Mouse (Mus musculus): ENCODE measurements at regions not wholly inside any gene's neighbourhood (a gene's known extent, or its start where the extent isn't known, plus 50 kb on each side); places are given as distances from the start of the nearest gene placed in this dataset.

DNA sequence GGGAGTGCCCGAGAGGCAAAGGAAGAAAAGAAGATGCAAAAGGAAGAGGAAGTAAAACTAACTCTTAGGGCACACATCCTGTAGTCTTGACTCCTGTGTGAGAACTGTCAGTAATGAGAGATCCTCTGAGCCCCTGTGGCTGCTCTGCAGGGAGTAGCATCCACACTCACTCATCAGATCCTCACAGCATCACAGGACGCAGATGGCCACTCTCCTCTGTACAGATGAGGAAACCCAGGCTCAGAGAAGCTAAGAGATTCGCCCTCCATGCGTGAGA is 117.0 kb upstream of the Habp2 start:
- in situ Hi-C loops (cut with MboI; ENCODE audit: unreplicated experiment in 2 of 2): no loop called here

DNA sequence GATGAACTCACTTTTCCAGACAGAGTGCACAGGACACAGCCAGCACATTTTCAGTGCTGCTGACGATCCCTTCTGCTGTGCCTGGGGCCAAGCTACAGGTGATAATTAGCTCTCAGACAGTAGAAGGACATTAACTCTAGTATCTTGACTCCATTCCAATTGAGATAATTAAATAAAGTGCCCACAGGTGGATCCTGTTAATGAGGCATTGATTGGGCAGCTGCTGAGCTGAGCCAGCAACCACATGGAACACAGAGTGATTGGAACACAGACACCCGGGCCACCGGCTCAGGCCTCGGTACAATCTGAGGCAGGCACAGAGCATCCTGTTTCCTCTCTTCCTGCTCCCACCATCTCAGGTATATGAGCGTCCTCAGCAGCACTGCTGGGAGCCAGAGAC is 114.5 kb upstream of the Habp2 start:
- in situ Hi-C loops (cut with MboI; ENCODE audit: unreplicated experiment in 2 of 2): no loop called here

DNA sequence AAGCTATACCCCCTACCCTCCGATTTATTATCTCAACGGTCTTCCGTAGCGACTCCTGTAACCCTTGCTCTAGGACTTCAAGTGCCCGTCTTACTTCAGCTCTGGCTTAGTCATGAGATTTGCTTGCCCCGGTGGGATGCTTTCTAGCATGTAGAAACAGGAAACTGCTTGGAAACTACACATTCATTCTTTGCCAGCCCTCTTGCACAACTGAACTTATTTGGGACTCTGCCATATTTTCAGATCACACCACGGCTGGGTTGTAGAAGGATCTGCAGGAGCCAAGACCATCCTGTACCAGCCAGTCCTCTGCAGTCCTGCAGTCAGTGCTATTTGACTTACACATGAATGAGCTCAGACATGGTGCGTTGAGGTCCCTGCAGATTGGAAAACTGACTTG is 110.9 kb upstream of the Habp2 start:
- in situ Hi-C loops (cut with MboI; ENCODE audit: unreplicated experiment in 2 of 2): no loop called here

DNA sequence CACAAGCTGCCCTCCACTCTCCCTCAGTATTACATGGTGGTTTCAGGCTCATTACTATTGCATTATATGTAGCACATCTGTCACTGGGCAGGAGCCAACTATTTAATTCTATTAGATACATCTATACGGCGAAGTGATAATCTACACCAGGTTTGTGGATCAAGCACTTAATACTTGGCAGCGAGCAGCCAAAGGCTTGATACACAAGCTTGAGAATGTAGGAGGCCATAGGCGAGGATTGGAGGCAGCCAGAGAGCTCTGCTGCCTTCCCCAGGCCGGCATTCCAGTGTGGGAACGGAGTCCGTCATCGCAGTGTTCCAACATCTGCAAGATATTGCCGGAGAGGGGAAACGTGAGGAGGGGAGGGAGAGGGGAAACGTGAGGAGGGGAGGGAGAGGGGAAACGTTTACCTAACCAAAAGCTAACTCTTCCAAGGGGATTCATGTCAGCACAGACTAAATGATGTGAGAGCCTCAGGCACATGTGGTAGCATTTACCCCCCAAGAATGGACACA is 109.6 kb upstream of the Habp2 start:
- in situ Hi-C loops (cut with MboI; ENCODE audit: unreplicated experiment in 2 of 2): no loop called here

DNA sequence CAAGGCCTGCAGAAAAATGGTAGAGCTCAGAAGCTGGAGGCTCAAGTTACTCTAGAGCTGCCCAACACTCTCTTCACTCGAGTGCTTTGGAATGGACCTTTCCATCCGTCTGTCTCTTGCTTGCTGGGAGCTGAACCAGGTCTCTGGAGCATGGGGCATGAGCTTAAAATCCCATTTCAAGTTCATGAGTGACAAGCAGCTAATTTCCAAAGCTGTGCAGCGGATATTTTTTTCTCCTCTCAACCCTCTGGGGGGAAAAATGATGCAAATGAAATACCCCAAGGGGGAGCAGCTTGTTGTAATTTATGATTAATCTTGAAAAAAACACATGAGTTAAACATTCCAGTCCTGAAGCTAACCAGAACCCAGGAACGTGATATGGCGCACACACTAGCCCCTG is 101.2 kb upstream of the Habp2 start:
- in situ Hi-C loops (cut with MboI; ENCODE audit: unreplicated experiment in 2 of 2): no loop called here

DNA sequence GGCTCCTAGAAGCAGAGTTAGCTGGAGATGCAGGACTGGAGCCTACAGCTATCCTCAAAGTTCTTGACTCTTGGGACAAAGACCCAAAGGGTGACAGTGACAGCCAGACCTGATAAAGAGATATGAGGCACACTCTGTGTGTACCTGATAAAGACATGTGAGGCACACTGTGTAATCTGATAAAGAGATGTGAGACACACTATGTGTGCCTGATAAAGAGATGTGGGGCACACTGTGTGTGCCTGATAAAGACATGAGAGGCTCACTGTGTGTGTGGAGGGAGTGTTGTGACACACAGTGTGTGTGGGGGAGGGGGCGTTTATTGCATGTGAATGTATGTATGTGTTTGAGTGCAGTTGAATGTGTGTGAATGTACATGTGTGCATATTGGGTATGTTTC is 97.8 kb upstream of the Habp2 start:
- in situ Hi-C loops (cut with MboI; ENCODE audit: unreplicated experiment in 2 of 2): no loop called here

DNA sequence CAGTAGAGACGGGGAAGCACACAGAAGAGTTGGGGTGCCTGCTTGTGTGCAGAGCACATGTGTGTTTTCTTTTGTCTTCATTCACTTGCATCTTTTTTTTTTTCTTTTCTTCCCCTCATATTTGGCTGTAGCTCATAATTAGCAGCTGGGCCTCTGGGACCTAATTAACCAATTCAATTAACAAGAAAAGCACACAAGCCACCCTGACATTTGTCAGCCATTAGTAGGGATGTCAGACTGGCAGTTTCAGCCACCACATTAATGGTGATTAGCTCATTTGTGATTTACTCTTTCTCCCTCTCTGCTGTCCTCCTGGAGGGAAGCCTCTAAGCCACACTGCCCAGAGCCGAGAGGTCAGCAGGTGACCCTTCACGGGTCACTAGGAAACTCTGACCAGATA is 96.7 kb upstream of the Habp2 start:
- in situ Hi-C loops (cut with MboI; ENCODE audit: unreplicated experiment in 2 of 2): no loop called here

DNA sequence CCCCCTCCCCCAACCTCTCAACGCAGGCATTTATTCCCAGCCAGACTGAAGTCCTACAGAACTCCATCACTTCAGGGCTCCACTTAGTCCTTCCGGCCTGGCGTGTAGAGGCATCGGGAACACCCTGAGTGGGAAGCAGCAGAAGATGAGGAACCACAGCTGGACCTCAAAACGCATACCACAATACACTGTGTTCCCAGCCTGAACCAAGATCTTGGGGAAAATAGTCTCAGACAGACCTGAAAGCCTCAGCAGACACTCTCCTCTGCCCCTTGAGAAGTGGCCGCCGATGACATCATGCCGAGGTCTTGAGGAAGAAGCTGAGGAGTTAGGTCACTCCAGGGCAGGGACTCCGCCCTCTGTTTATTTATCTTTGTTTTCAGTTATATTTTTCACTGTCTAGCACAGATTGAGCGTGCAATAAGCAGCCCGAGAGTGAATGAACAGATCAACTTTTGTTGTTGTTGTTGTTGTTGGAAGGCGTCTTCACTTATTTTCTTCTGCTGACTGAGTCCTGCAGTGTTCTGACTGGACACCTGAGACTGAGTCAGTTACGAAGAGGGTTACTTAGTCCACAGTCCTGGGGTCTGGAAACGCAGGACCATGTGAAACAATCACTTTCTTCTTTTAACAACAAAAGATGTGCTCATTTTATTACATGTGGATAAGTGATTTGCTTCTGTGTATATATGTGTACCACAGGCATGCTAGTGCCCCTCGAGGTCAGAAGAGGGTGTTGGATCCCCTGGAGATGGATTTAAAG is 88.3 kb upstream of the Habp2 start:
- in situ Hi-C loops (cut with MboI; ENCODE audit: unreplicated experiment in 2 of 2): loop anchor here (5.0 kb wide), 2 partner anchors 781 to 786 kb away; no protein-coding TSS in a partner anchor

DNA sequence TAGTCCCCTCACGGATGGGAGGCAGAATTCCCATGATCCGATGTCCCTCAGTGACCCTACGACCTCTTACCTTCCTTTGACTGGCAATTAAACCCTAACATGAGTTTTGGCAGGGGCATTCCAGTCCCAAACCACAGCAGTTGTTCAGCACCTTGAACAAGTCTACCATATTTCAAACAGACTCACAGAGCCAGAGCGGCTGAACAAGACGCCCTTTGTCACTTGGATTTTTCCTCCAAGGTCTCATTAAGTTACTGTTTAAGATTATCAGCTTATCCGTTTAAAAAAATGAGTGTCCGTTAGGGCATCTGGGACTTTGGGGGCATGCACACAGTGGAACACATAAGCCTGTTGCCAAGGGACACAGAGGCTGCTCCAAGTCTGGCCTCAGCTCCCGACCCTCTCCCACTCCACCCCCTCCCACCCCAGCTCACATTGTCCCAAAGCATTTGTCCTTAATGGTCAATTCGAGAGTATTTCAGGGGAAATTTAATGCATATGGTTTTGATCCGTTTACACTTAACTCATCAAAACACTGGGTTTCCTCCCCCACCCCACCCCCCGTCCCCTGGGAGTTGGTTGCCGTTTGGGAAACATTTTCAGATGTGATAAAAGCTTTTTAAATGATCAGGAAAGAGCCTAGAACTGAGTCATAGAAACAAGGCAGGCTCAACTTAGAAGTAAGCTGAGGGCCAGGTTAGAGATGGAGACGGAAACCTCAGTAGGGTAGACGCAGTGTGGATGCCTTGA is 87.4 kb upstream of the Habp2 start:
- in situ Hi-C loops (cut with MboI; ENCODE audit: unreplicated experiment in 2 of 2): loop anchor here (5.0 to 25.0 kb wide), 6 partner anchors 332 to 987 kb away; no protein-coding TSS in a partner anchor

DNA sequence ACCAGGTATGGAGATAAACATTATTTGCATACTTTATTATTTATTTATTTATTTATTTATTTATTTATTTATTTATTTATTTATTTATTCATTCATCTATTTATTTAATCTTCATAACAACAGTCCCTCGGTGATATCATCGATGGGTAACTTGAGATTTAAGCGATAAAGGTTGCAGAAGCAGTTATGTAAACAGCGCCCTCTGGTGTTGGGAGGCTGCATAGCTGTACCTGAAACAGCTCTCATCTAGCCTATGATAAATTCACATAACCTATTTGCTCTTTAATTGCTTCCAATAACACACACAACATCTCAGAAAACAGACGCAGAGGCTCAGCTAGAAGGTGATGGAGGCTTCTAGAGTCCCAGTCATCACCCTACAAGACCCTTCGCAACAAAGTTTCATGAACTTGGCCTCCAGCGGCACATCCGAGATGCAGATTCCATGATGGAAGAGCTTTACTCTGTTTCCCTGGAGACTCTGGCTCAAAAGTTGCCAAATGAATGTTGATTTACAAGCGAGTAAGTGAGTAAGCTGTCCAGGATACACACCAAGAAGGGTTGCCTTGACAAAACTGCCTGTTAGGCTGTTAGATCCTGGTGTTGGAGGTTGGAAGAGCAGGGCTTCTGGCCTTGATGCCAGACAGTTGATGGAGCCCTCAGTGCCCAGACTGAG is 85.8 kb upstream of the Habp2 start:
- in situ Hi-C loops (cut with MboI; ENCODE audit: unreplicated experiment in 2 of 2): loop anchor here (5.0 to 25.0 kb wide), 4 partner anchors 334 to 989 kb away; no protein-coding TSS in a partner anchor

DNA sequence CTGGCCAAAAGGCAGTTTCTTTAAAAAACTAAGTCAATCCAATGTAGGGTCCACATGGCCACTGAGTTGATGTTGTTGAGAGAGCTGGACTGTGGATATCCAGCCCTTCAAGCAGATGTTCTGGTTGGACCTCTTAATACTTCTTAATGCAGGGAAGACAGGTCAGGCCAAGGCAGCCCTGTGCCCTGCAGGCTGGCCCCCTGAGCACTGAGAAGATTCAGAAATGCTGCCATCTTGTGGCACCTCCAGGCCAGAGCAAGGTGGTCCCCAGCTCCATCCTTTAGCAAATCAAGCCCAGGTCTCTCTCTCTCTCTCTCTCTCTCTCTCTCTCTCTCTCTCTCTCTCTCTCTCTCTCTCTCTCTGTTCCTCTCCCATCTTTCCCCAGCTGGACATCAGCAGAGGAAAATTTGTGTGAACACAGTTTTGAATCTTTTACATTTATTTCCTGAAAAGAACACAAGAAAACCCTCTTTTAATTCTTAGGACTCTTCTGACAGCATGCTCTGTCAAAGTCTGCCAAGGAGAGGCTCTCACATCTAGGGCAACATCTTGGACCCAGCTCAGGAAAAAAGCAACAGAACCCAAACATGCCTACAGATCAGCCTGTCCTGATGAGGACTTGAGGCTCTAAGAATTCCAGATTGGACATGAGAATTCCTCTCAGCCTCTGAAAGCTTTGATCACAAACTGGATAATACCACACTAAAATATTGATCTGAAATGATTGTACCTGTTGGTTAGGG is 85.0 kb upstream of the Habp2 start:
- in situ Hi-C loops (cut with MboI; ENCODE audit: unreplicated experiment in 2 of 2): loop anchor here (5.0 to 25.0 kb wide), 4 partner anchors 335 to 990 kb away; no protein-coding TSS in a partner anchor

DNA sequence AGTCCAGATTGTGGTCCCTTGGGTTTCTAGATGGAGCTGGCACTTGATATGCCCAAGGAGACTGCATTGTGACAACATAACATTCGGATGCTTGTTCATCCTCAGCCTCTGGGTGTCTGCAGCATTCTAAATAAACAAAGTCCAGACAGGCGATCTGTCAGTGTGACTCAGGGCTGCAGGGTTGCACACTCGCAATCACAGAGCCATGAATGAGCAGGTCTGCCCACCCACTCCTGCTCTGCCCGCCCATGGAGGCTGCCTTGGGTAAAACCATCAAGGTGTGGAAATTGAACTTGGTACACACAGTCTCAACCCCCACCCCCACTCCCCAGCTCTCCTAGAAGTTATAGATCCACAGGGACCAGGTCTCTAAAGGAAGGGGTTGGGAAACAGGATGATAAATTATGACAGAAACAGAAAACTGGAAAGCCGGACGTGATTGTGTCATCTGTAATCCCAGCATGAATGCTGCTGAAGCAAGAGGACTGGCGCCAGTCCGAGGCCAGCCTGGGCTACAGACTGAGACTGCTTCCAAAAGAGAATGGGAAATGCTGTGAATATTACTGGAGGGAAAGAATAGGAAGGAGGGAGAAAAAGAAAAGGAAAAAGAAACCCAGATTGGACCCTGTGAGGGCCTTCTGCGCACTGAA is 84.3 kb upstream of the Habp2 start:
- in situ Hi-C loops (cut with MboI; ENCODE audit: unreplicated experiment in 2 of 2): loop anchor here (5.0 to 25.0 kb wide), 4 partner anchors 335 to 990 kb away; no protein-coding TSS in a partner anchor

DNA sequence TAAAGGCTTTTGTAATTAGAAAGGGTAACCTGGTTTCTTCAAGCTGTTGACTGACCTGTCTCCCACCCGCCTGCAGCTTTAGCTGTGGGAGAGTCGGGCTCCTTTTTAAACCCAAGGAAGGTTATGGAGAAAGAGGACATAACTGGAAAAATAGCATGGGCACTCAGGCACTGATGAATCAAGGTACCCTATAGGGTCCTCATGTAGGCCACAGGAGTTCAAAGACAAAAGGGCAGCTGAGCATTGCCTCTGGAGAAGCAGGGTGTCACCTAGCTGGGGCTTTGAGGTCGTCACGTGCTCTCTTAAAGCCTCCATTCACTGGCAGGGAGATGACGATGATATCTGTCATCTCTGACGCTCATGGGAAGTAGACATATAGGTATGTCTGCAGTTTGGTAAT is 68.4 kb upstream of the Habp2 start:
- in situ Hi-C loops (cut with MboI; ENCODE audit: unreplicated experiment in 2 of 2): loop anchor here in 1 of 2 experiments (25.0 kb wide), 1 partner anchor 1006 kb away; no protein-coding TSS in a partner anchor

DNA sequence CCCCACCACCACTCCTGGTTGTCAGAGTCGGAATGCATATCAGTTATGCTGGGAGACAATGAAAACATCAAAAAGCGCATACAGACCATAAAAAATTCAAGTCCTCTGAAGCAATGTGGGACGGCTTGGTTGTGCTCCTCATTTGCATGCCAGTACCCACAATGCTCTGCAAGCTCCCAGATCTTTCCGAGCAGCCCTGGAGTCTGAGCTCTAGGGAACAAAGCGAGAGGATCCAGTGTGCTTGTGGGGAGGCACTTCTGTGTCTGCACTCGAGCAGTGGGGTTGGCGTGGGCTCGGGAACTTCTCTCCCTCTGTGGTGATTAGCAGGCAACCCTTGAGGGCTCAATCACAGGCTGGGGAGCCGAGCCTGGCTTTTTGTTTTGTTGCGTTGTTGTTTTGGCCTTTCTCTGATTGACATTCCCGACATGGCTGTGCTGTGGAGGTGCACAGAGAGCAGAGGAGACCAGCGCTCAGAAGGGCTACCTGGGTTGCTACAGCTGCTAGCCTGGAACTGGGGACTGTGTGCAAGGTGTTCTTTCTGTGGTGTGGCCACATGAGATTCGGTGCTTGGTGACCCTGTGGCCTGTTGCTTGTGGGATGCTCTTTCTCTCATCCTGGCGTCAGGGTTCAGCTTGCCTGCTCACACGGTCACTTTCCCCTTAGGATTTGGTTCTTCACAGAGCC is 66.1 kb upstream of the Habp2 start:
- in situ Hi-C loops (cut with MboI; ENCODE audit: unreplicated experiment in 2 of 2): loop anchor here in 1 of 2 experiments (25.0 kb wide), 1 partner anchor 1009 kb away; no protein-coding TSS in a partner anchor

DNA sequence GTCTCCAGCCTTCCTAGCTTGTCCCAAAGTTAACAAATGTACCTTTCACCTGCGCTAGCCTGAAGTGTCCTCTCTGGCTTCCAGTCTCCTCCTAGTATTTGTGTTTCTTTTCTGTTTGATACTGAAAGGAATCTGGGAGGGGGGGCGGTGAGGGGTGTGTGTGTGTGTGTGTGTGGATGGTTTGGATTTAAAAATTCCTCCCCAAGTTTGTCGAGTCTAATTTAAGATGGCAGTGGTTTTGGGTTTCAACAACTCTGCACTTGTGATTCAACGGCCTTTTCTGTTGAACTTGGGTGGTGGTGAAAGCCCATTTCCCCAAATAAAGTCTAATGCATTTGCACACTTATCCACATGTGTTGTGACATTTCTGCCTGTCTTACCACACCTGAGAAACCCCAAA is 64.4 kb upstream of the Habp2 start:
- in situ Hi-C loops (cut with MboI; ENCODE audit: unreplicated experiment in 2 of 2): loop anchor here in 1 of 2 experiments (25.0 kb wide), 1 partner anchor 1010 kb away; no protein-coding TSS in a partner anchor

DNA sequence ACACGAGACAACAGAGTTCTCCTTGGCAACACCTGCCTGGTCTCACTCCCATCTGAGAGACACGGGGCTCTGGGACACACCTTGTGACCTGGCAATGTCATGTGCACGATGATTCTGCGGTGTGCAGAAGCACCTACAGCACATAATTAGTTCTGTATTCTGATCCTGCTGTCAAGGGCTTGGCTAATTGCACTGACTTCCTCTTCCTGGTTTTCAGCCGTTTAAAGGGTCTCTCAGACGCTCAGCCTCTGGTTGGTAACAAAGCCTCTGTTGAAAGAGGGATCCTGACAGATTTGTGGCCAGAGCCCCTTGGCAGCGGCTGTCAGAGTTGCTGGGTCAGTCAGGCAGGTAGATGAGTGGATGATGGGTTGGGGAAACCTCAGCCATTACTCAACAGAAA is 61.9 kb upstream of the Habp2 start:
- in situ Hi-C loops (cut with MboI; ENCODE audit: unreplicated experiment in 2 of 2): loop anchor here in 1 of 2 experiments (25.0 kb wide), 1 partner anchor 1188 kb away; no protein-coding TSS in a partner anchor

DNA sequence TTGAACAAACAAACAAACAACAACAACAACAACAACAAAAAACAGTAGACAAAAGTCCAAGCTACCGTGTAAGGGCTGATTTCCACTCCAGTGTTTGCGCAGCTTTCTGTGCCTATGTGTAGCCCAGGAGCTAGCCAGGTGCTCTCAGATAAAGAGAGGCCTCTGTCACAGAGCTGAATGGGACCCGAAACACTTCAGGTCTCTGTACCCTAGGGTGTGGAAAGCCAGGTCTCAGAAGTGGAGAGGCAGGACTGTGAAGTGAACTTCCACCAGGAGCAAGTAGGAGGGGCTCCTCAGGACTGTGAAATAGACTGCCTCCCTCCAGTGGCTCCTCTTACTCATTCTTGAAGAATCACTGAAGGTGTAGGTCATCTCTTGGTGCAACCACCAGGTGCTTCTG is 61.4 kb upstream of the Habp2 start:
- in situ Hi-C loops (cut with MboI; ENCODE audit: unreplicated experiment in 2 of 2): loop anchor here in 1 of 2 experiments (25.0 kb wide), 1 partner anchor 1188 kb away; no protein-coding TSS in a partner anchor

DNA sequence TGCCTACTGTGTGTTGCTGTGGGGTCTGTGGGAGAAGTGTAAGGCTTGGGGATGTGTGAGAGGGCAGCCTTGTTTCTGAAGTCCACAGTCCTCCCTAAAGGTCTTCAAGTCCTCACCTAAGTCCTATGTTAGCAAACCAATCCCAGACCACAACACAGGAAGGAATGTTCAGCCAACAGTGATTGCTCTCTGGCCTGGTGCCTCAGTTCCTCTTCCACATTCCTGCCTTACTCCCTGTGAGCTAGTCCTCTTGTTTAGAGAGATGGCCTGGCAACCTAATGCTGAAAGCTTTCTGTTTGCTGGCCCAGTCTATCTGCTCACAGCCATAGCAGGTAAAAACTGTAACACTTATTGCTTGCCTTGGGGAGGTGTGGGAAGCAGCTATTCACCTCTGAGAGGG is 58.4 kb upstream of the Habp2 start:
- in situ Hi-C loops (cut with MboI; ENCODE audit: unreplicated experiment in 2 of 2): loop anchor here in 1 of 2 experiments (25.0 kb wide), 1 partner anchor 1191 kb away; no protein-coding TSS in a partner anchor

DNA sequence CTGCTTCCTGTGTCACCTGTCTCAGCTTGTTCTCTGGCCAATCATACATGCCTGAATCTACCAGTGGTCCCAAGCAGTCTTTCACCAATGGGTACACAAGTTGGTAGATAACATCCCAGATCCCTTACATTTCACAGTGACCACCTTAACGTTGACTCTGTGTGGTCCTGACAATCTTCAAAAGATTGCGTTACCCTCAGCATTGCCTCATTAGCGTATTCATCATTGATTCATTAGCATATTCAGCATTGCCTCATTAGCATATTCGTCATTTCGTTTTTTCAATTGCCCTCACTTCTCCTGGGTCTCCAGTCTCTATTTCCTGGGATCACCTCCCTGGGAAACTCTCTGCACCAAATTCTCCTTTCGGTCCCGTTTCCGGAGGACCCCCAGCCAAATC is 55.5 kb upstream of the Habp2 start:
- in situ Hi-C loops (cut with MboI; ENCODE audit: unreplicated experiment in 2 of 2): loop anchor here in 1 of 2 experiments (25.0 kb wide), 1 partner anchor 1194 kb away; no protein-coding TSS in a partner anchor
